Mouse (Mus musculus) B cell, adult (primary cell): Measurements from ENCODE around the gene Gpr161. TPM values are rescaled to one million over a fixed set of nuclear protein-coding genes. Genes with fewer than 3 reads are reported as not detected.

ENCODE experiments used
- total RNA-seq: library from RNA; stranded (reverse); gene quantifications from 4 replicates; pipeline ENCODE4 v1.2.4, GENCODE M21; 2023; ENCODE audit not compliant: inconsistent age

Gene Gpr161
- total RNA-seq, result 0.09 TPM in 1 of 4 replicates, not detected in the others

GRCm38 (mm10) chr1:165295489-165295888 is at the start of gene Gpr161:
Gene Gpr161, plus strand, starts transcription at chr1:165295789.

Other genes starting within 250 kb of the Gpr161 start
- gene Tbx19, start 135.0 kb upstream of the Gpr161 start, total RNA-seq, result 0.36 to 0.90 TPM (median 0.55 TPM) in 3 of 4 replicates, not detected in the other
- gene Sft2d2, start 101.4 kb upstream of the Gpr161 start, total RNA-seq, result 28.8 to 30.1 TPM (median 29.4 TPM) in 4 replicates
- gene Tiprl, start 58.8 kb upstream of the Gpr161 start, total RNA-seq, result 38.7 to 46.9 TPM (median 45.0 TPM) in 4 replicates
- 20.1 to 28.5 TPM (median 26.8 TPM) in 4 replicates for gene Dcaf6, start 164.7 kb downstream of the Gpr161 start, total RNA-seq
- 29.0 to 31.9 TPM (median 30.6 TPM) in 4 replicates for gene Mpc2, start 164.8 kb downstream of the Gpr161 start, total RNA-seq
- gene Adcy10, start 189.4 kb downstream of the Gpr161 start, total RNA-seq, result 0.57 to 0.74 TPM (median 0.72 TPM) in 3 of 4 replicates, not detected in the other